Mouse (Mus musculus) ES-Bruce4 (cell line): ENCODE measurements at regions not wholly inside any gene's neighbourhood (a gene's known extent, or its start where the extent isn't known, plus 50 kb on each side); places are given as distances from the start of the nearest gene placed in this dataset.

Source experiments
- H3K27ac ChIP-seq: 2 replicates; pipeline ENCODE4 v1.5.1; 2012; ENCODE audit warnings: low read length, inconsistent platforms; ENCODE audit not compliant: insufficient read depth
- H3K27me3 ChIP-seq: 2 replicates; pipeline ENCODE4 v1.6.1; 2012; ENCODE audit warnings: mild to moderate bottlenecking, low read length, inconsistent platforms; ENCODE audit not compliant: control insufficient read depth, poor library complexity, insufficient read depth, severe bottlenecking
- H3K36me3 ChIP-seq: 2 replicates; pipeline ENCODE4 v1.6.1; 2012; ENCODE audit warnings: inconsistent platforms, mild to moderate bottlenecking, low read length, moderate library complexity; ENCODE audit not compliant: control insufficient read depth, poor library complexity, insufficient read depth, severe bottlenecking
- H3K4me1 ChIP-seq: one replicate; pipeline ENCODE4 v1.8.1; 2011; ENCODE audit warnings: low read length; ENCODE audit not compliant: control insufficient read depth, insufficient read depth
- H3K4me3 ChIP-seq: 2 replicates; pipeline ENCODE4 v1.5.1; 2011; ENCODE audit warnings: low read depth, mild to moderate bottlenecking, low read length
- H3K9ac ChIP-seq: 2 replicates; pipeline ENCODE4 v1.6.1; 2012; ENCODE audit warnings: low read depth, mild to moderate bottlenecking, inconsistent platforms; ENCODE audit not compliant: poor library complexity, severe bottlenecking
- H3K9me3 ChIP-seq: replicated peaks from 2 replicates; pipeline ENCODE4 v1.6.1; 2012; ENCODE audit warnings: mild to moderate bottlenecking, low read length, inconsistent platforms; ENCODE audit not compliant: control insufficient read depth, poor library complexity, insufficient read depth, severe bottlenecking
- CTCF ChIP-seq: IDR thresholded peaks from one replicate; pipeline ENCODE4 v1.8.1; 2011; ENCODE audit warnings: low read depth, low read length
- EP300 ChIP-seq: IDR thresholded peaks from 2 replicates; pipeline ENCODE4 v1.6.1; 2011; ENCODE audit warnings: low read depth, low read length; ENCODE audit not compliant: insufficient read depth
- POLR2A ChIP-seq: IDR thresholded peaks from one replicate; pipeline ENCODE4 v1.8.1; 2011; ENCODE audit warnings: low read length; ENCODE audit not compliant: insufficient read depth

GRCm38 (mm10) chr7:117108391-117108790 is 272.4 kb upstream of the Xylt1 start:
- no peak overlapping the region for H3K9ac ChIP-seq
- H3K4me1 ChIP-seq = no peaks in the 10 kb centered on the region
- no peak overlapping the region for H3K27ac ChIP-seq
- H3K27me3 ChIP-seq = no peaks in the 10 kb centered on the region
- no peaks in the 10 kb centered on the region for H3K36me3 ChIP-seq
- no peak for TF ChIP-seq CTCF
- no peak for TF ChIP-seq POLR2A
- no peak for TF ChIP-seq EP300
- no peak overlapping the region for H3K4me3 ChIP-seq
- no peaks in the 10 kb centered on the region for H3K9me3 ChIP-seq

- Histone ChIP-seq H3K27me3 (no peaks in the 10 kb centered on the region), H3K9ac (no peak overlapping the region)
- no peak for TF ChIP-seq POLR2A
- TF ChIP-seq EP300 = no peak
- no peak for TF ChIP-seq CTCF
Measured at GRCm38 (mm10) chr7:117127728-117128127, 253.1 kb upstream of the Xylt1 start.

GRCm38 (mm10) chr7:117134869-117135268 is 245.9 kb upstream of the Xylt1 start:
- TF ChIP-seq POLR2A (no peak), EP300 (no peak), CTCF (no peak)
- H3K36me3 ChIP-seq = no peaks in the 10 kb centered on the region
- H3K9ac ChIP-seq = no peak overlapping the region

More at GRCm38 (mm10) chr7:117127728-117128127, 253.1 kb upstream of the Xylt1 start:
- no peaks in the 10 kb centered on the region for H3K36me3 ChIP-seq
- no peaks in the 10 kb centered on the region for H3K9me3 ChIP-seq
- H3K4me1 ChIP-seq = no peaks in the 10 kb centered on the region
- no peak overlapping the region for H3K4me3 ChIP-seq
- no peak overlapping the region for H3K27ac ChIP-seq

GRCm38 (mm10) chr7:117138681-117139080 is 242.1 kb upstream of the Xylt1 start:
- Histone ChIP-seq H3K4me1 (no peaks in the 10 kb centered on the region), H3K27me3 (no peaks in the 10 kb centered on the region), H3K9me3 (no peaks in the 10 kb centered on the region), H3K36me3 (no peaks in the 10 kb centered on the region), H3K4me3 (no peak overlapping the region), H3K27ac (no peak overlapping the region), H3K9ac (no peak overlapping the region)
- no peak for TF ChIP-seq POLR2A
- TF ChIP-seq CTCF = no peak
- no peak for TF ChIP-seq EP300

More at GRCm38 (mm10) chr7:117134869-117135268, 245.9 kb upstream of the Xylt1 start:
- H3K4me3 ChIP-seq = no peak overlapping the region
- H3K4me1 ChIP-seq = no peaks in the 10 kb centered on the region
- H3K9me3 ChIP-seq = no peaks in the 10 kb centered on the region
- H3K27me3 ChIP-seq = no peaks in the 10 kb centered on the region
- H3K27ac ChIP-seq = no peak overlapping the region

- H3K9me3 ChIP-seq = no peaks in the 10 kb centered on the region
- TF ChIP-seq EP300 = no peak
- TF ChIP-seq POLR2A = no peak
- no peak for TF ChIP-seq CTCF
Measured at GRCm38 (mm10) chr7:117139245-117139970, 241.4 kb upstream of the Xylt1 start.

GRCm38 (mm10) chr7:117139971-117140247 is 240.9 kb upstream of the Xylt1 start:
- H3K4me3 ChIP-seq = no peak overlapping the region
- H3K9ac ChIP-seq = no peak overlapping the region
- H3K36me3 ChIP-seq = no peaks in the 10 kb centered on the region
- no peaks in the 10 kb centered on the region for H3K9me3 ChIP-seq
- H3K27ac ChIP-seq = no peak overlapping the region
- no peaks in the 10 kb centered on the region for H3K27me3 ChIP-seq
- H3K4me1 ChIP-seq = no peaks in the 10 kb centered on the region
- TF ChIP-seq CTCF (no peak), POLR2A (no peak), EP300 (no peak)

More at GRCm38 (mm10) chr7:117139245-117139970, 241.4 kb upstream of the Xylt1 start:
- H3K27me3 ChIP-seq = no peaks in the 10 kb centered on the region
- H3K27ac ChIP-seq = no peak overlapping the region
- H3K9ac ChIP-seq = no peak overlapping the region
- H3K4me3 ChIP-seq = no peak overlapping the region
- H3K36me3 ChIP-seq = no peaks in the 10 kb centered on the region
- H3K4me1 ChIP-seq = no peaks in the 10 kb centered on the region
